Mouse (Mus musculus) neural tube, embryonic 12.5 days (tissue): ENCODE measurements at regions not wholly inside any gene's neighbourhood (a gene's known extent, or its start where the extent isn't known, plus 50 kb on each side); places are given as distances from the start of the nearest gene placed in this dataset.
A peak's percentile ranks its signal among the peaks of the same experiment; 100 is the strongest.

Source experiments
- ATAC-seq: fragments of 200-750 bp; cut with Nextera tagmentation; 2 replicates; pipeline ENCODE4 v1.8.0; 2017; ENCODE audit warnings: low read depth, mild to moderate bottlenecking, moderate TSS enrichment, moderate library complexity; ENCODE audit not compliant: low FRiP score
- H3K27ac ChIP-seq: fragments of 300-500 bp; sonication (generic); 2 replicates; pipeline ENCODE4 v1.5.1; 2016
- H3K27me3 ChIP-seq: fragments of 300-500 bp; sonication (generic); replicated peaks from 2 replicates; pipeline ENCODE4 v1.6.1; 2016; ENCODE audit warnings: mild to moderate bottlenecking
- H3K36me3 ChIP-seq: fragments of 300-500 bp; sonication (generic); 2 replicates; pipeline ENCODE4 v1.6.1; 2016; ENCODE audit warnings: mild to moderate bottlenecking
- H3K4me1 ChIP-seq: fragments of 300-500 bp; sonication (generic); 2 replicates; pipeline ENCODE4 v1.6.1; 2016
- H3K4me2 ChIP-seq: fragments of 300-500 bp; sonication (generic); replicated peaks from 2 replicates; pipeline ENCODE4 v1.6.1; 2016; ENCODE audit warnings: mild to moderate bottlenecking
- H3K4me3 ChIP-seq: fragments of 300-500 bp; sonication (generic); 2 replicates; pipeline ENCODE4 v1.5.1; 2016
- H3K9ac ChIP-seq: fragments of 300-500 bp; sonication (generic); 2 replicates; pipeline ENCODE4 v1.6.1; 2016; ENCODE audit warnings: mild to moderate bottlenecking
- H3K9me3 ChIP-seq: fragments of 300-500 bp; sonication (generic); 2 replicates; pipeline ENCODE4 v1.6.1; 2016; ENCODE audit warnings: mild to moderate bottlenecking
- WGBS: fragments of 180-500 bp; shearing (Covaris S2); methylation state at CpG from one replicate; pipeline ENCODE4 v1.1.7; 2016; 5-methylcytosine and 5-hydroxymethylcytosine counted together

- Histone ChIP-seq H3K9me3 (no peaks in the 10 kb centered on the region), H3K4me1 (peaks cover 12% of the 10 kb centered on the region; the same call in 1 of the 2 replicates), H3K36me3 (no peaks in the 10 kb centered on the region), H3K4me2 (no peak overlapping the region), H3K27ac (no peak overlapping the region), H3K27me3 (no peaks in the 10 kb centered on the region), H3K4me3 (no peak overlapping the region), H3K9ac (no peak overlapping the region)
- WGBS = 71% methylated on average over 7 of the region's 7 CpGs
- ATAC-seq = peak; percentile 75
Observed at GRCm38 (mm10) chr13:46350075-46350747, 68.0 kb upstream of the Rbm24 start.

GRCm38 (mm10) chr13:46355306-46355705 lies 62.9 kb upstream of the Rbm24 start:
- ATAC-seq = no peak
- H3K4me2 ChIP-seq = no peak overlapping the region
- no peaks in the 10 kb centered on the region for H3K36me3 ChIP-seq
- H3K9ac ChIP-seq = no peak overlapping the region
- no peaks in the 10 kb centered on the region for H3K9me3 ChIP-seq
- no peak overlapping the region for H3K27ac ChIP-seq
- H3K27me3 ChIP-seq = no peaks in the 10 kb centered on the region
- no peak overlapping the region for H3K4me3 ChIP-seq
- WGBS = 67% methylated on average over 3 of the region's 3 CpGs
- H3K4me1 ChIP-seq = peaks cover 6% of the 10 kb centered on the region; the same call in 1 of the 2 replicates

- no peak for ATAC-seq
- Histone ChIP-seq H3K36me3 (no peaks in the 10 kb centered on the region), H3K4me3 (no peak overlapping the region), H3K4me1 (0 out of 2 replicates have a peak, but pooled peaks cover 4% of the 10 kb centered on the region), H3K4me2 (no peak overlapping the region), H3K9ac (no peak overlapping the region), H3K9me3 (no peaks in the 10 kb centered on the region), H3K27me3 (no peaks in the 10 kb centered on the region), H3K27ac (no peak overlapping the region)
- 90% methylated on average over 1 of the region's 1 CpGs for WGBS
Observed at GRCm38 (mm10) chr13:46355975-46356374, 62.3 kb upstream of the Rbm24 start.

GRCm38 (mm10) chr13:46357037-46357436 lies 61.2 kb upstream of the Rbm24 start:
- Histone ChIP-seq H3K36me3 (no peaks in the 10 kb centered on the region), H3K4me3 (no peak overlapping the region), H3K4me2 (no peak overlapping the region), H3K27ac (no peak overlapping the region), H3K27me3 (no peaks in the 10 kb centered on the region), H3K9ac (no peak overlapping the region), H3K4me1 (0 out of 2 replicates have a peak, but pooled peaks cover 4% of the 10 kb centered on the region), H3K9me3 (no peaks in the 10 kb centered on the region)
- WGBS = 96% methylated on average over 9 of the region's 9 CpGs
- ATAC-seq = no peak

GRCm38 (mm10) chr13:46360495-46361120 lies 57.6 kb upstream of the Rbm24 start:
- WGBS = 84% methylated on average over 12 of the region's 12 CpGs
- Histone ChIP-seq H3K4me3 (no peak overlapping the region), H3K9ac (no peak overlapping the region), H3K36me3 (no peaks in the 10 kb centered on the region), H3K27me3 (no peaks in the 10 kb centered on the region), H3K9me3 (no peaks in the 10 kb centered on the region), H3K27ac (no peak overlapping the region), H3K4me2 (no peak overlapping the region), H3K4me1 (0 out of 2 replicates have a peak, but pooled peaks cover 4% of the 10 kb centered on the region)
- no peak for ATAC-seq

GRCm38 (mm10) chr13:46363456-46364201 lies 54.6 kb upstream of the Rbm24 start:
- H3K4me3 ChIP-seq = no peak overlapping the region
- WGBS = 93% methylated on average over 13 of the region's 13 CpGs
- H3K4me1 ChIP-seq = 0 out of 2 replicates have a peak, but pooled peaks cover 4% of the 10 kb centered on the region
- H3K9me3 ChIP-seq = no peaks in the 10 kb centered on the region
- H3K27ac ChIP-seq = no peak overlapping the region
- no peaks in the 10 kb centered on the region for H3K36me3 ChIP-seq
- H3K27me3 ChIP-seq = no peaks in the 10 kb centered on the region
- no peak for ATAC-seq
- no peak overlapping the region for H3K9ac ChIP-seq
- no peak overlapping the region for H3K4me2 ChIP-seq

- Histone ChIP-seq H3K9ac (no peak overlapping the region), H3K4me3 (no peak overlapping the region), H3K9me3 (no peaks in the 10 kb centered on the region), H3K4me1 (0 out of 2 replicates have a peak, but pooled peaks cover under 1% of the 10 kb centered on the region), H3K27ac (no peak overlapping the region), H3K27me3 (no peaks in the 10 kb centered on the region), H3K4me2 (no peak overlapping the region), H3K36me3 (no peaks in the 10 kb centered on the region)
- no peak for ATAC-seq
- 80% methylated on average over 7 of the region's 7 CpGs for WGBS
Observed at GRCm38 (mm10) chr13:46364202-46364912, 53.9 kb upstream of the Rbm24 start.

GRCm38 (mm10) chr13:46365292-46365691 lies 52.9 kb upstream of the Rbm24 start:
- WGBS = 94% methylated on average over 2 of the region's 2 CpGs

More at GRCm38 (mm10) chr13:46365292-46365691, 52.9 kb upstream of the Rbm24 start:
- H3K4me3 ChIP-seq = no peak overlapping the region
- H3K9me3 ChIP-seq = no peaks in the 10 kb centered on the region
- no peak overlapping the region for H3K4me2 ChIP-seq
- no peak for ATAC-seq
- H3K27ac ChIP-seq = no peak overlapping the region
- H3K27me3 ChIP-seq = no peaks in the 10 kb centered on the region
- H3K4me1 ChIP-seq = no peaks in the 10 kb centered on the region
- no peaks in the 10 kb centered on the region for H3K36me3 ChIP-seq
- no peak overlapping the region for H3K9ac ChIP-seq
